Mouse (Mus musculus): ENCODE data around the gene Atxn2.
"Not testable (repeated sequence)": the region's sequence is repeated elsewhere in the genome, so short reads cannot be mapped to it uniquely, and the experiment has no call there.

Atxn2 gene

DNA sequence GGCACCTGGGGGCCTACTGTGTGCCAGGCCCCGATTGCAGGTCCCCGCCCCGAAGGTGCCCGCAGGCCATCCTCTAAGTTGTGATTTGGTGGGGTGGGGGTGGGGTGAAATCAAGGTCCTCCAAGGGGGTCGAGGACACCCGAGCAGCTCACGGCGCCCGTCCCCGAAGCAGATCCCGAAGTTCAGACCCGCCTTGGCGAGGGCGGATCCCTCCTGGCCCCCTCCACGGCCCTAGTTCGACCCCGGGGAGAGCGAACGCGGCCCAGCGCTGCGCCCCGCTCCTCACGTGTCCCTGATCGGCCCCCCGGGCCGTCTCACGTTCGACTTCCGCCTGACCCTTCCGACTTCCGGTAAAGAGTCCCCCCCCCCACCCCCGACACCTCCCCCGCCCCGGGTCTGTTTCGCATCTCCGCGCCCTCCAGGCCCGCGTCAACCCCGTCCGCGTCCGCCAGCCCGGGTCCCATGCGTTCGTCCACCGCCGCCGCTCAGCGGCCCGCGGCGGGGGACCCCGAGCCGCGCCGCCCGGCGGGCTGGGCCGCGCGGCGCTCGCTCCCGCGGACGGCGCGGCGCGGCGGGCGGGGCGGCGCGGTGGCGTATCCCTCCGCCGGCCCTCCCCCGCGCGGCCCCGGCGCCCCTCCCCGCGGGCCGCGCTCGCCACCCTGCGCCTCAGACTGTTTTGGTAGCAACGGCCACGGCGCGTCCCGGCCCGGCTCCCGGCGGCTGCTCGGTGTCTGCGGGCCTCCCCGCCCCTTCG lies at the start of gene Atxn2:
Atxn2 (plus strand) TSS at position 164 of the 754 bp plus-strand sequence.
- DNase-seq (ENCODE audit: low spot score), result peak; percentile 85

DNA sequence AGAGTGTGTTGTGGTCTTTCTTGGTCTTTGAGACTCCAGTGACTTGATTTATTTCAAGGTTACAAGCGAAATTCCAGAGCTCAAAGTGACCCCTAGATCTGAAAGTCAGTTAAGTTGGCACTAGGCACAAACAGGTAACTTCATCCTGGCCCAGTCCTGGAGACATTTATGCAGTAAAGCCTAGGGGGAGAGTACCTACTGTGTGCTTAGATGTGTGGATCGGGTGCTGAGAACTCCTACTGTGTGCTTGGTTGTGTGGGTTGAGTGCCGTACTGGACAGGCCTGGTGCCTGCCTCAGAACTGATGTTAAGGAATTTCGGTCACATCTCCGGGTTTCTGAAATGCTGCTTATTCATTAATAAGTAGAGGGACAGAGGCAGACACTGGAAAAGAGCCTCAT lies 49.6 kb upstream of the Atxn2 start:
- no peak for DNase-seq (ENCODE audit: low spot score)

DNA sequence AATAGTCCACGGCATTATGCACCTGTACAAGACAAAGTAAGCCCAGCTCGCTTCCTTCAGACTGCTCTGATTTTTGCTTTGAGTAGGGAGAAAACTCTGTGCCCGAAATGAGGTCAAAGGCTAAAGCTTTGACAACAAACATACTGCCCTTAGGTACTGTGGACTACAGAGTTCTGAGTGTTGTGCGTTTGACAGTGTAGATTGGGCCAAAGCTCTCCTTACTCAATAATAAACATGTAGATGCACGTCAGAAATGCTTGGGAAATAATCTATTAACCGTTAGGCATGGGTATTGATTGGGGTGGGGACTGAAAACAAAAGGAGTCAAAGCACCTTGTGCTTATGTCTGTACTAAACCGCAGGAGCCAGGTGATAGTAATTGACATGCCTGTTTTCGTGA lies 47.7 kb upstream of the Atxn2 start:
- no peak for DNase-seq (ENCODE audit: low spot score)

DNA sequence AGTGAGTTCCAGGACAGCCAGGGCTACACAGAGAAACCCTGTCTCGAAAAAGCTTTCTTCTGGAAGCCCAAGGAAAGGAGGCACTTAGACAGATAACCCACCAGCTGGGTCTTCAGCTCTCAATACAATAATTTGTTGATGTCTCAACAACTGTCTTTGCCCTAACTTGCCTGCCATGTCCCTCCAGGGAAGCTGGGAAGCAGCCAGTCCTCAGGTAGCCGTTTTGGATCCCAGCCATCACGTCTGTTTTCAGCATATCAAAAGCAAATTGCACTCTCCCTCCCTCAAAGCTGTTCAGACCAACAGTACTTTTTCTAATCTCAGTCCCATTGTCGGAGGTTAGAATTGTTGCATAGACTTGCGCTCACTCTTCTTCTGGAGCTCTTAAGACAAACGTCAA lies 47.1 kb upstream of the Atxn2 start:
- DNase-seq (ENCODE audit: low spot score), result no peak

DNA sequence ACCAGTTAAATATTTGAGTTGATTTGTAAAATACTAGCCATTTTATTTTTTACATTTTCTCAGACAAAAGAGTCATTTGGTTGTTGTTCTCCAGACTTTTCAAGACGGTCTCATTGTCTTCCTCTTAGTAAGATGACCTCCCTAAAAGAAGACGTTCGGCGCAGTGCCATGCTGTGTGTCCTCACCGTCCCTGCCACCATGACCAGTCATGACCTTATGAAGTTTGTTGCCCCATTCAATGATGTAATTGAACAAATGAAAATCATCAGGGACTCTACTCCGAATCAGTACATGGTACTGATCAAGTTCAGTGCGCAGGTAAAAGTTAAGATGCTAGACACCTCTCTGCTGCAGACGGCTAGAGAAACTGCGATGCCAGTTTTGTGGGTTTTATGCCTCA lies 46.2 kb upstream of the Atxn2 start:
- no peak for DNase-seq (ENCODE audit: low spot score)

DNA sequence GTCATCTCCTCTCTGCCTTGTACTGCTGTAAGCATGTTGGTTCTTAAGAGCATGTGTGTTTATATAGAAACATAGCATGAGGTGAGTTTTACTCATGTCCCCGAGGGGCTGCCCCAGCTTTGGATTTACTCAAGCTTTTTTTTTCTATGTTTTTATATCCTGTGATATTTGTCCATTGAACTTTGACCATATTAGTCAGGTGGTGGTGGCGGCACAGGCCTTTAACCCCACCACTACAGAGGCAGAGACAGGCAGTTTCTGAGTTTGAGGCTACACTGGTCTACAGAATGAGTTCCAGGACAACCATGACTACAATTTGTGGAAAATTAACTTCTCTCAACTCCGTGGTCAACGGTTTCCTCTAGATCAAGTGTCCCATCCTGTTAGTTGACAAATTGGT lies 44.1 kb upstream of the Atxn2 start:
- no peak for DNase-seq (ENCODE audit: low spot score)

DNA sequence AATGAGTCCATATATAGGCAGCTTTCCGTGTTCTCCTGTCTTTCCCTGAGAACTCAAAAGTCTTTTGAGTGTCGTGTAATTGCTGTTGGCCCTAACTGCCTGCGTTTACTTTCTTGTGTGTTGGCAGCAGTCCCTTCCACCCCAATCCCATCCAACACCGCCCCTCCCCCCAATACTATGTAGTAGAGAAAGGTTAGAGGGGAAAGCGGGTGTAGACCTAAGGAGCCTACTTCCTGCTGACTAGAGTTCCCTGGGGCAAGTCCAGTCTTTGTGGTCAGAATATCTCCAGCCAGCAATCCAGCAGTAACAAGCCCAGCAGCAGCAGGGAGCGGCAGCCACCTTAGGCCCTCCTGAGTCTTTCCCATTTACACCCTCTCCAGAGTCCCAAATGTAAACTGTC lies 42.7 kb upstream of the Atxn2 start:
- no peak for DNase-seq (ENCODE audit: low spot score)

DNA sequence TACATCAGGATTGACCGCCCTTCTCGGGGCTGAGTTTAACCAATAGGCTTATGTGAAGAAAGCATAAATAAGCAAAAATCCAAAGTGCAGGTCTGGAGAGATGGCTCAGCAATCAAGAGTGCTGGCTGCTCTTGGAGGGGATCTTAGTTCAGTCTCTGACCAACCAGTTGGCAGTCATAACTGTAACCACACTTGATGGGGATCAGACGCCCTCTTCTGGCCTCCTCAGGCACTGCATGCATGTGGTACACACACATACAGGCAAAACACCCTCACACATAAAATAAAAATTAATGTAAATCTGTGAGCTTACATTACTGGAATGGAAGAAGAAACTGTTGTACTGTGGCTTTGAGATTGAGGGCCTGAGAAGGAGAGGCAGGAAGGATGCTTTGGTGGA lies 40.7 kb upstream of the Atxn2 start:
- DNase-seq (ENCODE audit: low spot score), result no peak

DNA sequence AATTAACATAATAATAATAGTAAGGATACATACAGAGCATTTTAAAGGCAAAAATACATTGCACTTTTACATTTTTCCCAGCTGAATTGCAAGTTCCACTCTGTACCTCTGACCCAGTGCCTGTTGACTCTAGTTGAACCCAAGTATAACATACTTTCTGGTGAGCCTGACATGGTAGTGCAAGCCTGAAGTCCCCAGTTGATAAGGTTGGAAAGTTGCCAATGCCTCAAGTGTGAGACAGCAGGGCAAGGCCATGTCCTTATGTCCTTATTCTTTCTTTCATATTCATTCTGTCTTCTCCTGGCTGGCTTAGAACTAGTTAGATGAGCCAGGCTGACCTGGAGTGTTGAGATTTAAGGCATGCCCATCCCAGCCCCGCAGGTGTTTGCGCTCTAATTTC lies 28.9 kb upstream of the Atxn2 start:
- no peak for DNase-seq (ENCODE audit: low spot score)

DNA sequence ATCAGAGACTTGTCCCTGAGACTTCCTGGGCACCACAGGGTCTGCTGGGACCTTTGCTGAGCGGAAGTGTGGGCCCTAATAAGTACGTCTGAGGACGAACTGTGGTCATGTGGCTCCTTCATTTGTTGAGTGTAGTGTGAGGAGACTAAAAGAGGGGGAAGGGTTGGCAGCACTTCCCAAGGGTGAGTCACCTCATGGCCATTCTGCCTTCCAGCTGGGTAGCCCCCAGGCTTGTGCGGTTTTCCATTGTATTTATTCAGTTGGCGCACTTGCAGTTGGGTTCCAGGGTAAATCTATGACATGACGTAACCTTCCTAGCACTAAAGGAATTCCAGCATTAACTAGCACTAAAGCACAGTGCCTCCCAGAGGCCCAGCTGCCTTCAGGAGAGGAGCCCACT lies 25.6 kb upstream of the Atxn2 start:
- DNase-seq (ENCODE audit: low spot score), result no peak

DNA sequence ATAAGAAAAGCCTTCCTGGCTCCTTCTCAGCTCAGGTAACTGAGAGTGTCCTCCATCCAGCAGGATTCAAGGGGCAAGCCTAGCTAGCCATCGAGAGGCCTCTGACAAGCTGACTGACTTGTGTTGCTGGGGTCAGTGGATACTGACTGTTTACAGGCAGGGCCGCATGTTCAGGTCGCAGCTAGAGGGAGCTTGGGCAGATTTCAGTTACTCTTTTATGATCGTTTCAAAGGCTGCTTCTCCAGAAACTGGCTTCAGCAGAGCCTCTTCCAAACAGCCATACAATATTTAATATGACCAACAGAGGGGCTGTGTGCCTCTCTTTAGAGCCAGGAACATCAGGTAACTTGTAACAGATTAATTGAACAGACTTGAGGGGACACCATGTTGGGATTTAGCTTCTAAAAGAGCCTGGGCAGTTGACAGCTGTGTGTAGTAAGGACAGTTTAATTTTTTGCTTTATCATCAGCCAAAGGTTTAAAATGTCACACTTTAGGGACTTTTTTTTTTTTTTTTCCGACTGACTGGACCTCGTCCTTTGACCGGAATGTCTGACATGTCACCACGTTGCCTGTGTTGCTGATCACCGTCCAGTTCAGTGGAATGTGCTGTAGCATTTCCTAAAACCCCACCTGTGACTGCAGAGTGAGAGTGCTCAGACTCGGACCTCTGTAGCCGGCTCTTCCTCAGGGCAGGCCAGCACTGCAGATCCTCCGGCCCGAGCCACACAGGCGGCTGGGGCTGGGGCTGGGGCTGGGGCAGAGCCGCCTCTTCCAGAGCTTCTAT lies 24.8 kb upstream of the Atxn2 start:
- no peak for DNase-seq (ENCODE audit: low spot score)

DNA sequence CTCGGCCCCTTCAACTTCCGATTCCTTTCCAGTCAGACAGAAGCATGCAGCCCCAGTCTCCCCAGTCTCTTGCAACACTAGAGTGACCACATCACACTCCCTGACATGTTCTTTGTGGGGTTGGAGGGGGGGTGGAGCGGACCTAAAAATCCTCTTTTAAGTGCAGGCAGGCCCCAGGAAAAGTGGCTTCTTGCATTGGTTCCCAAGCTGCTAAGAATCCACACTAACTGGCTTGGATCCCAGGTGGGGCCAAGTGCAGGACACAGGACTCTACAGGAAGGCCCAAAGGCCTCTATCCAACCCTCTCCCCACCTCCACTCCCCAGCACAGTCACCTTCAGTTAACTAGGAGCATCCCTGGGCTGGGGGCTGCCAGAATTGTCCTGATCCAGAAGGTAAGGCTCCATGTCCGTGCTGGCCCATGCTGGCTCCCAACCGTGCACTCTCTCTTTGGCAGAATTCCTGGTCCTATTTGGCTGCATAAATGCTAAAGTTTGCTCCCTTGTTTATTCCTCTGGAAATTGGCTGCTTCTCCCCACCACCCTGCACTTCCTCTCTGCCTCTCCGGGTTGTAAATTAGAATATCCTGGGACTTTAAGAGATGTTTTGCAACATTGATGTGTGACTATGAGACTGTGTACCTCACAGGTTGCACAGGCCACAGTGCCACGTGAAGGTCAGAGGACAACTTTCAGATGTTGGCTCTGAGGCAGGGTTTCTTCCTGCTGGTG lies 20.5 kb upstream of the Atxn2 start:
- no peak for DNase-seq (ENCODE audit: low spot score)

DNA sequence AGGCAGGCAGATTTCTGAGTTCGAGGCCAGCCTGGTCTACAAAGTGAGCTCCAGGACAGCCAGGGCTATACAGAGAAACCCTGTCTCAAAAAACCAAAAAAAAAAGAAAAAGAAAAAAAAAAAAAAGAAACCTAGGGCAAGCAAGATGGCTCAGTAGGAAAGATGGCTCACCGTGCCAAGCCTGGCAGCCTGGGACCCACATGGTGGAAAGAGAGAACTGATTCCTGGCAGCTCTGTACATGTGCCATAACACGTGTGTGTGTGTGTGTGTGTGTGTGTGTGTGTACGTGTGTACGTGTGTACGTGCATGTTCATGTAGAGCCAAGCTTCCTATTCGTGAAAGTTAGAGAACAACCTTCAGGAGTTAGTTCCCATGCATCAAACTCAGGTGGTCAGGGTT lies 19.7 kb upstream of the Atxn2 start:
- not testable (repeated sequence) for DNase-seq (ENCODE audit: low spot score)

DNA sequence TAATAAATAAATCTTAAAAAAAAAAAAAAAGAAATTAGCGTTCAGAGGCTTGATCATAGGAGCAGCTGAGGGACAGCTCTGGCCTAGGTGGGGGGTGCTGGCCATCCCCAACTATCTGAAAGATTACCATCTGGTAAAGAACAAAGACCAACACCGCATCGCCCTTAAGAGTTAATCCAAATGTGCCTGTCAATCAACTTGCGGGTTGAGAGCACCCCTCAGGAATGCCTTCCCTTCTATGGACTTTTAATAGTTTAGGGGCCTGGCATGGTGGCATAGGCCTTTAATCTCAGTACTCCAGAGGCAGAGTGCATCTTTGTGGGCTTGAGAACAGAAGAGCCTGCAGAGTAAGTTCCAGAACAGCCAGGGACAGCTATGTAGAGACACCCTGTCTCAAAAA lies 18.2 kb upstream of the Atxn2 start:
- no peak for DNase-seq (ENCODE audit: low spot score)

DNA sequence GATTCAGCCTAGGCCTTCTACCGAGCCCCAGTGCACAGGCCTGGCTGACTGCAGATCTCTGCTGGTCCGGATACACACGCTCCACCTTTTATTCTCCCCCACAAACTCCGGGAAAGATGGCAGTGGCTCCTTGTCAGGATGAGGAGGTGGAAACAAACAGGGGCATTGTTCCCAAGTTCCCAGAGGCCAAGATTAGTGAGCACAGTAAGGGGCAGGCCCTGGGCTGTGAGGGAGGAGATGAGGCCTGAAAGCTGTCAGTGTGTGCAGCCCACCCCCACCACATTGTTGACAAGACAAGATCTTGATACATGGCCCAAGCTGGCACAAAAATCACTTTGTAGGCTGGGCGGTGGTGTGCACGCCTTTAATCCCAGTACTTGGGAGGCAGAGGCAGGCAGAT lies 14.4 kb upstream of the Atxn2 start:
- no peak for DNase-seq (ENCODE audit: low spot score)

DNA sequence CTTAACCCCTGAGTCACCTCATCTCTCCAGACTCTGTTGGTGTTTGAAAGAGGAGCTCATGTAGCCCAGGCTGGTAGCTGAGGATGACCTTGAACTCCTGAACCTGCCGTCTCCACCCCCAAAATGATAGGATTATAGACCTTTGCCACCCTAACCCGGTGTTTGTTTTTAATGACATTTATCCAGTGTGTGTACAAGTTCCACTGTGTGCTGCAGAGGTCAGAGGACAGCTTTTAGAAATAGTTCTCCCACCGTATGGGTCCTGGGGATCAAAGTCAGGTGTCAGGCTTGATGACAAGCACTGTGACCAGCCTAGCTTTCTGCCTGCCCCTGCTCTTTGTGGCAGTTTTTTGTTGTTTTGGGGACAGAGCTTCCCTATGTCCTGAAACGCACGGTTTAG lies 11.2 kb upstream of the Atxn2 start:
- DNase-seq (ENCODE audit: low spot score), result no peak

DNA sequence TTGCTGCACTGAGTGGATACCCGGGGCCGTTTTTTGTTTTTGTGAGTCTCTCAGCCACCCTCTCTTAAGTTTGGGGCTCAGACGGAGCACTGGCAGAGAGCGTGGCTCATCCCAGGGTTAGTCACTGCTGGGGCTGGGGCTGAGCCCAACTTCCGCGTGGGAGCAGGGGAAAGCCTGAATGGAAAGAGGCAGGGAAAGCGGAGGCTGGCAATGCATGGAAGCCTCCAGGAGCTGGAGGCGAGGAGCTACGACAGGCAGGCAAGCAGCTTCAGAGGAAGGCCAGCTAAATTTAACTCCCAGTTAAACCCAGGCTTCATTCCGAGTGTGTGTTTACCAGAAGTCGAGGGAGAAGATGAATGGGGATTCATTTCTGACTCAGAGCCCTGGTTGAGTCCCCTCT lies 10.6 kb upstream of the Atxn2 start:
- peak; percentile 49 for DNase-seq (ENCODE audit: low spot score)

DNA sequence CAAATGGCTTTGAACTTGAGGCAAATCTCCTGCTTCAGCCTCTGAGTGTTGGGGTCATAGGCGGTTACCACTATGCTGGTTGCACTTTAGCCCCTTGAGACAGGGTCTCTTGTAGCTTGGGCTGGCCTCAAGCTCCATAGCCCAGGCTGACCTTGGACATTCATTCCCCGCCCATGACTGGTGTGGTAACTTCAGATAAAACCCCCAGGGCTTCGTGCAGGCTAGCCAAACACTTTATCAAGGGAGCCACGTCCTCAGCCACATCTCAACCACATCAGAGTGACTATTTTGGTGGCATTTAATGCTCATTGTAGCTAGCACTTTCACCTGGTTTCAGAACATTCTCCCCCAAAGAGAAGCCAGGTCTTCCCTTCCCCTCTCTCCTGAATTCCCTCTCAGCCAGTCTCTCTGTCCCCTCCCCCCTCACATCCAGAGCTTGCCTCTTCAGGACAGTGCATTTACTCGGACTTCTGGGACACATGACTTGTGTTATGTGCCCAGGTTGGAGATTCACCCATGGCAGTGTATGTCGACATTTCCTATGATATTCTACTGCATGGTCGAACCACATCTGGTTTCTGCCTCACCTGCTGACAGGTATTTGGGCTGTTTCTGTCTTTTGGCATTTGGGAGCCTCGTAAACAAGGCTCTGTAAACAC lies 9.9 kb upstream of the Atxn2 start:
- DNase-seq (ENCODE audit: low spot score), result no peak

DNA sequence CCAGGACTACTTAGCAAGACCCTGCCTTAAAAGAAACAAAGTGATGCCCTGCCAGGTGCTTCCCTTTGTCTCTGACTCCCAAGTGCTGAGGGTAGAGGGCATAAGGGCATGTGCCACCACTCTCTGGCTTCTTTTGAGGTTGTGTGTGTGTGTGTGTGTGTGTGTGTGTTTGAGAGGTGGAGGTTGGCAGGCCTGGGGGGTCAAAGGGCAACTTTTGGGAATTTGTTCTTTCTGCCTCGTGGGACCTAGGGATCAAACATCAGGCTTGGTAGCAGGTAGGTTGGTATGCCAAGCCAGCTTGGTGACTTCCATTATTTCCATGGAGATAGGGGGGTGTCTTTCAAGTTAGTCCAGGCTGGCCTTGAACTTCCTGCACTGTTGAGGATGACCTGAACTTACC lies 7.8 kb upstream of the Atxn2 start:
- no peak for DNase-seq (ENCODE audit: low spot score)

DNA sequence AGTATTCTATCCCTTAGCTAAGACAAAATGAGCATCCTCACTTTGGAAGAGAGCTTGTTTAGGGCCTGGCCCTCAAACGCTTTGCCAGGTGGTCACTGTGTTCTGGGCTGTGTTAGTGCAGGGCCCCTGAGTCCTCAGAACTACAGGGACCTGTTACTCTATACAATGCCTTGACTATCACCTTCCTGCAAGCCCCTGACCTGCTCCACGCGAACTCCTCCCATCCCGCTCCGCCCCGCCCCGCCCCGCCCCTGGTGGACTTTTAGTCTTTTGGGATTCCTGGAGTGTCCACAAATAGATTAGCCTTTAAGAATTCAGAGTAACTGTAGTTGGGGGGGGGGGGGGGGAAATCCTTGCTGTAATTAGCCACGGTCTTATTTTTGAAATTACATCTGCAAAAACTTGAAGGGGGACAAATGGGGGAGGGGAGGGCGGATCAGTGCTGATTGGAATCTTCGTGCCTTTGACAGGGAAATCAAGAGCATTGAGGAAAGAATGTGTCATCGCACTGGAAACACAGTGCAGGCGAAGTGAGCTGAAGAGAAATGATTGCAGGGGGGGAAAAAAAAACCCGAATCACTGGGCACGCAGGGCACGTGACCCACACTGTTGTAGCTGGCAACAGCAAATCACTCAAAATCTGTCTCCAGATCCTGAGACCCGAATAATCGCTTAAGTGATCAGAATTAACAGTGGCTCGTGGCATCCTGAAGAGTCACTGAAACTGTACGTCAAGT lies 6.5 kb upstream of the Atxn2 start:
- no peak for DNase-seq (ENCODE audit: low spot score)

DNA sequence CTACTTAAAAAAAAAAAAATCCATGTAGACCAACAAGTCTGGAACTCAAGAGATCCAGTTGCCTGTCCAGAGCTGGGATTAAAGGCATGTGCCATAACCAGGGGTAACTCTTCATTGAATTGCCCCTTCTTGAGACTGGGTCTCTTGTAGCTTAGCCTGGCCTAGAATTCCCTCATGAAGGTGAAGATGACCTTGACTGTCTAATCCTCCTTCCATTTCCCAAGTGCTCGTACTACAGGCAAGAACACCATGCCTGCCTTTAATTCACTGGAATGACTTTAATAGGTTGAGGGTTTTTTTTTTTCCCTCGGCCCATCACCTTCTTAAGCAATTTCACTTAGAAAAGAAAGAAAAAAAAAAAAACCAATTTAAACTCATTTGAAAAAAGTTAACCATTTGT lies 735 bp upstream of the Atxn2 start:
- no peak for DNase-seq (ENCODE audit: low spot score)

DNA sequence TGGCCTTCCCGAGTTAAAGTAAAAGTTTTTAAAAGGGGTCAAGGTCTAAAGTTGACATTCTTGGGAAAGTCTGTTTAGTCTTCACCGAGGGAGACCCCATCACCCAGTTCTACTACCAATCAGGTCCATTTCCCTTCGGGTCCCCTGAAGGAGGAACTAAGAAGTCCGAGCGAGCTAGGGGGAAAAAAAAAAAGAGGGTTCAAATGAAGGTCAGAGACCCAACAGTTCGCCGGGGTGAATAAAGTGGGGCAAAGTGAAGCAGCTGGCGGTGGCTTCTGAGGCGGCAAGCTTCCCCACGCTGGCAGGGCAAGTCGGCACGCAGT lies 325 bp upstream of the Atxn2 start:
- DNase-seq (ENCODE audit: low spot score), result no peak

All from ovary, postnatal 36 days (tissue).